Mouse (Mus musculus) adrenal gland, postnatal 14 days (tissue): ENCODE data around the gene Slit3. TPM values are rescaled to one million over a fixed set of nuclear protein-coding genes. Genes with fewer than 3 reads are reported as not detected.

ENCODE experiments used
- DNase-seq: peaks from one replicate; pipeline ENCODE4 v3.0.0; 2021; ENCODE audit warnings: mixed read lengths
- total RNA-seq: library from RNA; stranded (reverse); gene quantifications from 2 replicates; pipeline ENCODE4 v1.2.3, GENCODE M21; 2021

Gene Slit3
- total RNA-seq, 1 experiment from 2014 or later, result 43.7 TPM

- no peak for DNase-seq
Measured at GRCm38 (mm10) chr11:35124489-35125107, 3.6 kb downstream of the Slit3 start.

GRCm38 (mm10) chr11:35125108-35125490 lies 4.1 kb downstream of the Slit3 start:
- no peak for DNase-seq

- no peak for DNase-seq
Measured at GRCm38 (mm10) chr11:35131740-35132139, 10.7 kb downstream of the Slit3 start.

- DNase-seq, result peak; percentile 50
Measured at GRCm38 (mm10) chr11:35136625-35137024, 15.6 kb downstream of the Slit3 start.

GRCm38 (mm10) chr11:35140092-35140491 lies 19.1 kb downstream of the Slit3 start:
- DNase-seq, result no peak

GRCm38 (mm10) chr11:35142202-35142601 lies 21.2 kb downstream of the Slit3 start:
- DNase-seq, result no peak

- DNase-seq, result no peak
Measured at GRCm38 (mm10) chr11:35142698-35143360, 21.8 kb downstream of the Slit3 start.

GRCm38 (mm10) chr11:35147818-35148445 lies 26.9 kb downstream of the Slit3 start:
- no peak for DNase-seq

- peak; percentile 12 for DNase-seq
Measured at GRCm38 (mm10) chr11:35151539-35151951, 30.5 kb downstream of the Slit3 start.

GRCm38 (mm10) chr11:35152875-35153274 lies 31.9 kb downstream of the Slit3 start:
- DNase-seq, result no peak

GRCm38 (mm10) chr11:35154449-35154848 lies 33.4 kb downstream of the Slit3 start:
- no peak for DNase-seq

GRCm38 (mm10) chr11:35155281-35155680 lies 34.3 kb downstream of the Slit3 start:
- DNase-seq, result no peak

- DNase-seq, result no peak
Measured at GRCm38 (mm10) chr11:35156676-35157075, 35.7 kb downstream of the Slit3 start.

GRCm38 (mm10) chr11:35160682-35161211 lies 39.7 kb downstream of the Slit3 start:
- no peak for DNase-seq

GRCm38 (mm10) chr11:35163396-35163795 lies 42.4 kb downstream of the Slit3 start:
- no peak for DNase-seq

GRCm38 (mm10) chr11:35167176-35167575 lies 46.2 kb downstream of the Slit3 start:
- no peak for DNase-seq

- no peak for DNase-seq
Measured at GRCm38 (mm10) chr11:35171505-35171904, 50.5 kb downstream of the Slit3 start.

GRCm38 (mm10) chr11:35177564-35177963 lies 56.5 kb downstream of the Slit3 start:
- DNase-seq, result no peak

GRCm38 (mm10) chr11:35178144-35178817 lies 57.3 kb downstream of the Slit3 start:
- peak; percentile 44 for DNase-seq

- DNase-seq, result no peak
Measured at GRCm38 (mm10) chr11:35179305-35179704, 58.3 kb downstream of the Slit3 start.

- no peak for DNase-seq
Measured at GRCm38 (mm10) chr11:35182887-35183286, 61.9 kb downstream of the Slit3 start.

GRCm38 (mm10) chr11:35194826-35195225 lies 73.8 kb downstream of the Slit3 start:
- no peak for DNase-seq

- DNase-seq, result no peak
Measured at GRCm38 (mm10) chr11:35196777-35197176, 75.8 kb downstream of the Slit3 start.
